Mouse (Mus musculus) fat pad, adult 2 months (tissue): ENCODE measurements at regions not wholly inside any gene's neighbourhood (a gene's known extent, or its start where the extent isn't known, plus 50 kb on each side); places are given as distances from the start of the nearest gene placed in this dataset.
A peak's percentile ranks its signal among the peaks of the same experiment; 100 is the strongest.

Experiments used
- DNase-seq: peaks from one replicate; pipeline ENCODE4 v3.0.0-alpha.2; 2011; ENCODE audit warnings: low read depth, low spot score; ENCODE audit errors: extremely low read depth

- no peak for DNase-seq
These were observed 256.0 kb downstream of the Ankrd16 start for GRCm38 (mm10) chr2:12033518-12034322.

GRCm38 (mm10) chr2:12034323-12034585, 256.6 kb downstream of the Ankrd16 start:
- DNase-seq = no peak

- no peak for DNase-seq
These were observed 252.3 kb downstream of the Itga8 start for GRCm38 (mm10) chr2:12049386-12049785.

- DNase-seq = no peak
These were observed 251.8 kb downstream of the Itga8 start for GRCm38 (mm10) chr2:12049972-12050371.

- peak; percentile 39 for DNase-seq
These were observed 248.1 kb downstream of the Itga8 start for GRCm38 (mm10) chr2:12053404-12054164.

- no peak for DNase-seq
These were observed 247.6 kb downstream of the Itga8 start for GRCm38 (mm10) chr2:12054165-12054500.
